Mouse (Mus musculus): ENCODE data around the gene Tshz2. TPM values are rescaled to one million over a fixed set of nuclear protein-coding genes. Genes with fewer than 3 reads are reported as not detected.

Tshz2 gene
- polyA plus RNA-seq, 1 experiment from 2014 or later, result 43.1 TPM

DNA sequence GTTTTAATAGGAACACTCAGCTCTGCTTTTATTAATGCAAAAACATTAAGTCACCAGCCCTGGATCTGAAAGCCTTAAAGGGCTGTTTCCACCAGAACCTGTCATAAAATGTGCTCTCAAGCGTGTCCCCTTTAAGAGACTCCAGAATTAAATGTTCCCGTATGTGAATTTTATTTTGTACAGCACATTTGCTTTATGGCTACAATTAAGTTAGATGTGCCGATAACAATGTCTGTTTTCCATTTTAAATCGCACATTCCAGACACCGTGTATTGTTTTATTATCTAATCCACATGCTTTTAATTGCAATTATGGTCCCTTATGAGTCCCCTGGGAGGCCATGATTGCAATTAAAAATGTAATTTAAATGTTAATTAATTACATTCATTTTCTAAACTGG, 178.8 kb downstream of the Tshz2 start:
- no peak for TF ChIP-seq CTCF (IDR thresholded peaks at IDR 0.05)
- DNase-seq (ENCODE audit: low read depth, low spot score) (no peak), ATAC-seq (no peak)
- no peaks in the 10 kb centered on the region for H3K27me3 ChIP-seq
- ChIA-PET POLR2A (interaction anchor here (0.7 kb wide), 1 partner anchor 249 kb away, joined by 3 read pairs; no protein-coding TSS in a partner anchor), CTCF (no interaction called here)
- in situ Hi-C loops (cut with MboI; ENCODE audit: low pct_unique_long_range_greater_than_20kb), result no loop called here

DNA sequence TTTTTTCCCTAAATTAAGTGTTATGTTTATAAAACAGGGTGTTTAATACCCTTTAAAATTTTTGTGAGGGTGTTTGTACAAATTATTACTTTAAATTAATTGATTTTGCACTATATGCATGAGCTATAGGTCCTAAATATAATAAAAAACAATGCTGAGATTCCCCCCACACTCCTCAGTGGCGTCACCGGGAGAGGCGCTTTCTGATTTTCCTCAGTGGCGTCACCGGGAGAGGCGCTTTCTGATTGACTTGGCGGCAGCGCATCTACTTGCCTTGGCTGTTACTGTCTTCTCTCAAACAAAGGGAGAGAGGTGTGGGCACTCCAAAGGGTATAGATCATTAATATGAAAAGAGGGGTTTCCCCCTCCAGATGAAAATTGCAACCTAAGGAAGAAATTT, 179.2 kb downstream of the Tshz2 start:
- in situ Hi-C loops (cut with MboI; ENCODE audit: low pct_unique_long_range_greater_than_20kb), result no loop called here
- no peak for DNase-seq (ENCODE audit: low read depth, low spot score)

DNA sequence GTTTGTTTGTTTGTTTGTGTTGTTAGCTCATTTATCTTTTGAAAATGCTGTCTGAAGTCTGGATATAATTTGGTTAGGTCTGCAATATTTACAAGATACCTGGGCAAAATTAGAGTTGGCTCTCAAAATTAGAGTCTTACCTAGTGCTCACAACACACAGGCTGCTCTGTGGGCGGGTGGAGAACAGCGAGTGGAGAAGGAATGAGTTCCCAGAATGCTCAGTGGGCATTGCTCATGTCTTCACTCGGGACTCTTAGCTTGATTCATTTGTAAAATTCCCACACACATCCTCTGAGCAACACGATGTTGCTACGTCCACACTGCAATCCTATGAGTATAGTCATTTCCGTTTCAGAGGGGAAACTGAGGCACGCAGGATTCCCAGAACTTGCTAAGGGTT, 180.1 kb downstream of the Tshz2 start:
- TF ChIP-seq CTCF (IDR thresholded peaks at IDR 0.05), result no peak
- POLR2A ChIA-PET, result interaction anchor here (0.7 kb wide), 1 partner anchor 21 kb away, joined by 3 read pairs; no protein-coding TSS in a partner anchor
- DNase-seq (ENCODE audit: low read depth, low spot score), result no peak
- ATAC-seq, result no peak
- CTCF ChIA-PET, result no interaction called here
- in situ Hi-C loops (cut with MboI; ENCODE audit: low pct_unique_long_range_greater_than_20kb), result no loop called here
- no peaks in the 10 kb centered on the region for H3K27me3 ChIP-seq

More for the DNA sequence above, 179.2 kb downstream of the Tshz2 start:
- ChIA-PET POLR2A (interaction anchor here (0.7 kb wide), 1 partner anchor 248 kb away, joined by 3 read pairs; no protein-coding TSS in a partner anchor), CTCF (no interaction called here)
- no peaks in the 10 kb centered on the region for H3K27me3 ChIP-seq
- ATAC-seq, result no peak
- TF ChIP-seq CTCF (IDR thresholded peaks at IDR 0.05), result no peak

DNA sequence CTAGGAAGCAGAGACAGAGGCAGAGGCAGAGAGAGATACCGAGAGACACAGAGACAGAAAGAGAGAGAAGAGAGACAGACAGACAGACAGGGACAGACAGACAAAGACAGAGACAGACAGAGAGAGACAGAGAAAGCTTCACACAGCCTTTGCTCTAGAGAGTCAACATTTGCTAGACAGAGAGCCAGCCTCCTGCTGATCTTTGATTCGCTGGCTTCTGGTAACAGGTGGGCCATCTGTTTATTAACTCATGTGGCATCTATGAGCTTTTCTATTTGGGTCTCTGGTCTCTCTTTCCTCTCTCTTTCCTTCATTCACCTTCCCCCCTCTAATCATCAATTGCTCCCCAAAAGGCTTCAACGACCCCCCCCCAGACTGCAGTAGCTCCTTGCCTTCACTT, 181.5 kb downstream of the Tshz2 start:
- in situ Hi-C loops (cut with MboI; ENCODE audit: low pct_unique_long_range_greater_than_20kb), result no loop called here
- no peak for TF ChIP-seq CTCF (IDR thresholded peaks at IDR 0.05)
- no peak for DNase-seq (ENCODE audit: low read depth, low spot score)
- ATAC-seq, result no peak
- H3K27me3 ChIP-seq, result no peaks in the 10 kb centered on the region
- POLR2A ChIA-PET, result no interaction called here
- CTCF ChIA-PET, result no interaction called here

DNA sequence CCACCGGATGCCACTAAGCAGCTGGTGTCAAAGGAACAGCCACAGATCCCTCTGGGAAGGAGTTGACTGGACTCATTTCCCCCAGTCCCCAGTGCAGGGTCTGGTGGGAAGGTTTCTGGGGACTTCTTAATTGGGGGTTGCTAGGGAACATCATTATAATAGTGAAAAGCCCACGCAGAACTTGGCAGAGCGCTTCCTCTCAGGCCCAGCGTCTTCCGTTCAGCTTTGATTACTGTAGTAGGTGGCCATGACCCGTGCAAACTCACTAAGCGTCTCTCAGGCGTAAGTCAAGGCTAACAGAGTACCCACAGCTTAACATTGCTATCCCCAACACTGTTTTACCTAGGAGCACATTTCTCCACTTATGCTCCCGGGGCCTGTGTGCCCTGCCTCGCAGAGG, 181.9 kb downstream of the Tshz2 start:
- no peaks in the 10 kb centered on the region for H3K27me3 ChIP-seq
- POLR2A ChIA-PET, result no interaction called here
- CTCF ChIA-PET, result no interaction called here
- DNase-seq (ENCODE audit: low read depth, low spot score), result no peak
- in situ Hi-C loops (cut with MboI; ENCODE audit: low pct_unique_long_range_greater_than_20kb), result no loop called here
- no peak for TF ChIP-seq CTCF (IDR thresholded peaks at IDR 0.05)
- no peak for ATAC-seq

DNA sequence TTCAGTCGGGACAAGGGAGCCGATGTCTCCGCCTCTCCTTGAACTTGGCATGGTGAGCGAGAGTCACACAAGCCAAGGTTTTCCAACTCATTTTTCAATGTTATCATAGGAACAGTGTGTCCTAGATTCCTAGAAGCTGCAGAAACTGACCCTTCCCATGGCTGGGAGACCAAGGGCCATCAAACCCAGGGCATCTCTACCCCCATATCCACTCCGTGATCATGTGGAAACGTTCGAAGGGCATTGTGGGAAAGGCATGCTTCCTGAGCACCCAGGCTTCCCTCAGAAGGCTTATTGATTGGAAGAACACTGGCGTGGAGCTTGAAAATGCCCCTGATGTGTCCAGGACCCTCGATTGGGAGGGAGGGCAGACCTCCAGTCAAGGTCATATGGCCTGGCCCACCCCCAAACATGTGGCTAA, 188.2 kb downstream of the Tshz2 start:
- no peak for TF ChIP-seq CTCF (IDR thresholded peaks at IDR 0.05)
- ATAC-seq (no peak), DNase-seq (ENCODE audit: low read depth, low spot score) (no peak)
- CTCF ChIA-PET, result no interaction called here
- in situ Hi-C loops (cut with MboI; ENCODE audit: low pct_unique_long_range_greater_than_20kb), result no loop called here
- no peaks in the 10 kb centered on the region for H3K27me3 ChIP-seq
- POLR2A ChIA-PET, result no interaction called here

DNA sequence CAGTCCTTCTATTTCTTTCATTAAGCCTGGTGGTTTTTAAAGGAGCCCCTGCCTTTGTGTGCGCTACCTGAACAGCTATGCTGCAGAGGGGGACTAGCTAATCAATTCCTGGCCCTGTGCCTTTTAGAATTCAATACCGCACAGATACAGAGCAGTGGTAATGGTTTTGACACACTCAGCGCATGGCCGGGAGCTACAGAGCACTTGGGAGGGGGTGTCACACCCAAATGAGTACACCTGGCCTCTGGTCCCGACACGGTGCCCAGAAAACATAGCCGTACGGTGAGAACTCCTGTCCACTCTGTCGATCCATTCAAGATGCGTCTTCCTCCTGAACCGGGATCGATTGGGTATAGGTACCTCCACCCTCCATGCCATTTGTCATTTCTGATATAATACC, 193.1 kb downstream of the Tshz2 start:
- CTCF ChIA-PET, result no interaction called here
- DNase-seq (ENCODE audit: low read depth, low spot score) (no peak), ATAC-seq (no peak)
- TF ChIP-seq CTCF (IDR thresholded peaks at IDR 0.05), result no peak
- POLR2A ChIA-PET, result interaction anchor here (0.6 kb wide), 1 partner anchor 124 kb away, joined by 4 read pairs; no protein-coding TSS in a partner anchor
- H3K27me3 ChIP-seq, result no peaks in the 10 kb centered on the region
- in situ Hi-C loops (cut with MboI; ENCODE audit: low pct_unique_long_range_greater_than_20kb), result no loop called here

DNA sequence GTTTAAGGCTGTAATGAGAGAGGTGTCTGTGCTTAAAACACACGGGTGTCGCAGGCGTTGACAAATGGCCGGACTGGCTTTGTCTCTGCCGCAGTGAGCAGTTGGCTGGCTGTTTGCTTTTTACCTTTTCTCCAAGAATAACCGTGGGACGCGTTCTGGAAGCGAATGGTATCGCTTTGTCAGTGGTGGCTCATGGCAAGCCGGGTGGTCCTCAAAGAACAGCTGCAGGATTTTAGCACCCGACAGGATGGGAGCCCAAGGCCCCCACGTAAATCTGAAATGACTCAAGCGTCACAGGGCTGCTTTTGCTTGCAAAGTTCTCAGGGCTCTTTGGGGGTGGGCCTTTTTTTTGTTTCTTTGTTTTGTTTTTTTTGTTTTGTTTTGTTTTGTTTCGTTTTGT, 193.5 kb downstream of the Tshz2 start:
- DNase-seq (ENCODE audit: low read depth, low spot score) (no peak), ATAC-seq (no peak)
- ChIA-PET CTCF (no interaction called here), POLR2A (interaction anchor here (0.6 kb wide), 1 partner anchor 124 kb away, joined by 4 read pairs; no protein-coding TSS in a partner anchor)
- in situ Hi-C loops (cut with MboI; ENCODE audit: low pct_unique_long_range_greater_than_20kb), result no loop called here
- no peak for TF ChIP-seq CTCF (IDR thresholded peaks at IDR 0.05)
- no peaks in the 10 kb centered on the region for H3K27me3 ChIP-seq

DNA sequence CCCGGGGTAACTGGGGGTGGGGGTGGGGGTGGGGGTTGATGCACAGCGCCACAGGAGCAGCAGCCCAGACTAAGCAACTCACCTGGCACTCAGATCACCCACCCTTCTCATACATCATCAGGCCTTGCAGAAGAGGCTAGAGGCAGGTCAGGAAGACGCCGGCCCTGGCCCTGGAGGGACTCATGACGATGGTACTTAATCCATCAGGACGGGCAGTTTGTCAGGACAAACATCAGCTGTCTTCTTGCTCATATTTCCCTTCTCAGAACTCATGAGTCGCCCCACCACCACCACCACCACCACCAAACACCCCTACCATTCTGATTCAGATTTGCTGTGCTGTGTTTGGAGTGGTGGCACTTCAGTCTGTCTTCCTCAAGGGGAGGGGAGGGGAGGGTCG, 194.0 kb downstream of the Tshz2 start:
- ChIA-PET CTCF (no interaction called here), POLR2A (no interaction called here)
- no peak for DNase-seq (ENCODE audit: low read depth, low spot score)
- ATAC-seq, result no peak
- in situ Hi-C loops (cut with MboI; ENCODE audit: low pct_unique_long_range_greater_than_20kb), result no loop called here
- no peak for TF ChIP-seq CTCF (IDR thresholded peaks at IDR 0.05)
- no peaks in the 10 kb centered on the region for H3K27me3 ChIP-seq

DNA sequence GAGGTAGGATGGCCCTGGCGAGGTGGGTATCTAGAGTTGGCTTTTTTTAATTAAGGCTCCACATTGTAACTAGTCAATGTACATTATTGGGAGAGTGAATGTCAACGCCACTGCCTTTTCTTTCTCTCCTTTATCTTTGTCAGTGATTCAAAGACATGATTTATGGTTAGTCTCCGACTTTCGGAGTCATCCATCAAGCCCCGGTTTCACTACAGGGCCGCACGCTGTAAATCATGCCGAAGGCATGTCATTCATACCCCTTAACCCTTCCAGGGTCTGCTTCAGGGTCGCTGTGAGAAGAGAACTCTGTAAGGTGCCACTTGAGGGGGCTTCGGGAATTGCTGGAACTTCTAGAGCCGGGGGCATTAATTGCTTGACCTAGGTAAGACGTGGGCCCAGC, 199.4 kb downstream of the Tshz2 start:
- TF ChIP-seq CTCF (IDR thresholded peaks at IDR 0.05), result no peak
- ChIA-PET CTCF (no interaction called here), POLR2A (no interaction called here)
- H3K27me3 ChIP-seq, result no peaks in the 10 kb centered on the region
- in situ Hi-C loops (cut with MboI; ENCODE audit: low pct_unique_long_range_greater_than_20kb), result no loop called here
- DNase-seq (ENCODE audit: low read depth, low spot score), result no peak
- ATAC-seq, result no peak

DNA sequence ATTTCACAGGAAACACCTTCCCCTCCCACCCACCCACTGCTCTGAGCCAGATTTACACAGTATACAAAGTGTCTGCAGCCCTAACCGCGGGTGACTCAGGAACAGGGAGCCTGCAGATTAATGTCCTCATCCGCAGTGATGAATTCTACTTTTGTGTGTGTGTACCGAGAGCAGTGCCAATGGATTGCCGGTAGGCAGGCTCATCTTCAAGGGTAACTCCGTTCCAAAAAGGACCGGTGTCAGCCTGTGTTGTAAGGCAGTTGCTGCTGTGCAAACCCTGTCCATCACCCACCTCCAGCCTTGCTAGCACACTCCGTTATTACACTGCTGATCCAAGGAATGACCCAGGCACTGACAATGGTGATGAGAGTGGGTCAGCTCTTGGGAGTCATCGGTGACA, 200.8 kb downstream of the Tshz2 start:
- in situ Hi-C loops (cut with MboI; ENCODE audit: low pct_unique_long_range_greater_than_20kb), result no loop called here
- H3K27me3 ChIP-seq, result no peaks in the 10 kb centered on the region
- ATAC-seq (no peak), DNase-seq (ENCODE audit: low read depth, low spot score) (no peak)
- ChIA-PET POLR2A (interaction anchor here (0.6 kb wide), 1 partner anchor 21 kb away, joined by 3 read pairs; no protein-coding TSS in a partner anchor), CTCF (no interaction called here)
- no peak for TF ChIP-seq CTCF (IDR thresholded peaks at IDR 0.05)

DNA sequence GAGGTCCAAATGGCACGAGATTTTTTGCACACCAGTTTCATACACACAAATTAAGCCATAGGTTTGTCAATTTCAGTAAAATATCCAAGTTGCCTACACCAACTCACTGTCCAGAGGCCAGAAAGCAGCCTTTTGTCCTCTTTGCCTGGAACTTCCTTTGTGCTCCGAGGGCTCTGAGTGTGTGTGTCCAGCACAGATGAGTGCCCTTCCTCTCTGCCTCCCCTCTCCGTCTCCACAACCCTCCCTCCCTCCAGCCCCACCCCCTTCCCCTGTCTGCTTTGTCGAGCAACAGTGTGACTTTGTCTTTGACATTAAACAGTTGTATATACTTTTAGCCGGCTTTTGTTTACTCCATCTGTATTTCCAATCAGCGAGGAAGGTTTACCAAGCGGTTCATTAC, 201.8 kb downstream of the Tshz2 start:
- DNase-seq (ENCODE audit: low read depth, low spot score), result no peak
- H3K27me3 ChIP-seq, result no peaks in the 10 kb centered on the region
- in situ Hi-C loops (cut with MboI; ENCODE audit: low pct_unique_long_range_greater_than_20kb), result loop anchor here (5.0 kb wide), 1 partner anchor 263 kb away; no protein-coding TSS in a partner anchor
- ATAC-seq, result no peak
- TF ChIP-seq CTCF (IDR thresholded peaks at IDR 0.05), result no peak
- POLR2A ChIA-PET, result no interaction called here
- CTCF ChIA-PET, result no interaction called here

Data from Patski (cell line).